Mouse (Mus musculus) splenic B cell, adult 2 months (primary cell): ENCODE results near the gene Eefsec.

Experiments used
- DNase-seq: peaks from one replicate; pipeline ENCODE4 v3.0.0-alpha.2; 2011; ENCODE audit warnings: low read depth, low spot score
- H3K27me3 ChIP-seq: 2 replicates; pipeline ENCODE4 v1.6.1; 2012; ENCODE audit warnings: mild to moderate bottlenecking, low read length, moderate library complexity, mixed read lengths; ENCODE audit not compliant: control insufficient read depth, poor library complexity, insufficient read depth, severe bottlenecking
- H3K36me3 ChIP-seq: 2 replicates; pipeline ENCODE4 v1.6.1; 2012; ENCODE audit warnings: mild to moderate bottlenecking, low read length, moderate library complexity, mixed read lengths; ENCODE audit not compliant: control insufficient read depth, poor library complexity, insufficient read depth, severe bottlenecking

Gene Eefsec

GRCm38 (mm10) chr6:88342965-88343364 is 103.4 kb downstream of the Eefsec start:
- H3K27me3 ChIP-seq = no peaks in the 10 kb centered on the region
- DNase-seq = no peak
- H3K36me3 ChIP-seq = peaks cover 2% of the 10 kb centered on the region

- H3K27me3 ChIP-seq = no peaks in the 10 kb centered on the region
- peaks cover 2% of the 10 kb centered on the region for H3K36me3 ChIP-seq
- DNase-seq = no peak
Measured at GRCm38 (mm10) chr6:88341182-88341581, 105.2 kb downstream of the Eefsec start.

GRCm38 (mm10) chr6:88340761-88341160 is 105.6 kb downstream of the Eefsec start:
- DNase-seq = no peak
- Histone ChIP-seq H3K27me3 (no peaks in the 10 kb centered on the region), H3K36me3 (peaks cover 2% of the 10 kb centered on the region)

GRCm38 (mm10) chr6:88329336-88329735 is 117.0 kb downstream of the Eefsec start:
- Histone ChIP-seq H3K27me3 (no peaks in the 10 kb centered on the region), H3K36me3 (no peaks in the 10 kb centered on the region)
- DNase-seq = no peak

GRCm38 (mm10) chr6:88321879-88322278 is 124.5 kb downstream of the Eefsec start:
- no peak for DNase-seq
- H3K36me3 ChIP-seq = no peaks in the 10 kb centered on the region
- no peaks in the 10 kb centered on the region for H3K27me3 ChIP-seq

- H3K27me3 ChIP-seq = no peaks in the 10 kb centered on the region
- H3K36me3 ChIP-seq = no peaks in the 10 kb centered on the region
- no peak for DNase-seq
Measured at GRCm38 (mm10) chr6:88321253-88321652, 125.1 kb downstream of the Eefsec start.

- Histone ChIP-seq H3K27me3 (no peaks in the 10 kb centered on the region), H3K36me3 (0 out of 2 replicates have a peak, but pooled peaks cover under 1% of the 10 kb centered on the region)
- DNase-seq = no peak
Measured at GRCm38 (mm10) chr6:88319735-88320134, 126.6 kb downstream of the Eefsec start.

- DNase-seq = no peak
- no peaks in the 10 kb centered on the region for H3K27me3 ChIP-seq
- 0 out of 2 replicates have a peak, but pooled peaks cover 3% of the 10 kb centered on the region for H3K36me3 ChIP-seq
Measured at GRCm38 (mm10) chr6:88315295-88315694, 131.0 kb downstream of the Eefsec start.

- Histone ChIP-seq H3K27me3 (no peaks in the 10 kb centered on the region), H3K36me3 (0 out of 2 replicates have a peak, but pooled peaks cover 4% of the 10 kb centered on the region)
- no peak for DNase-seq
Measured at GRCm38 (mm10) chr6:88313937-88314336, 132.4 kb downstream of the Eefsec start.

GRCm38 (mm10) chr6:88311593-88311992 is 134.7 kb downstream of the Eefsec start:
- no peaks in the 10 kb centered on the region for H3K27me3 ChIP-seq
- 0 out of 2 replicates have a peak, but pooled peaks cover 4% of the 10 kb centered on the region for H3K36me3 ChIP-seq
- DNase-seq = no peak

- Histone ChIP-seq H3K27me3 (no peaks in the 10 kb centered on the region), H3K36me3 (0 out of 2 replicates have a peak, but pooled peaks cover 3% of the 10 kb centered on the region)
- DNase-seq = no peak
Measured at GRCm38 (mm10) chr6:88306100-88306746, 140.1 kb downstream of the Eefsec start.

GRCm38 (mm10) chr6:88301234-88301633 is 145.1 kb downstream of the Eefsec start:
- no peak for DNase-seq
- Histone ChIP-seq H3K27me3 (no peaks in the 10 kb centered on the region), H3K36me3 (0 out of 2 replicates have a peak, but pooled peaks cover 1% of the 10 kb centered on the region)

GRCm38 (mm10) chr6:88299491-88299890 is 146.8 kb downstream of the Eefsec start:
- DNase-seq = no peak
- Histone ChIP-seq H3K36me3 (0 out of 2 replicates have a peak, but pooled peaks cover 1% of the 10 kb centered on the region), H3K27me3 (no peaks in the 10 kb centered on the region)

GRCm38 (mm10) chr6:88292274-88292909 is 153.9 kb downstream of the Eefsec start:
- 0 out of 2 replicates have a peak, but pooled peaks cover 1% of the 10 kb centered on the region for H3K36me3 ChIP-seq
- no peaks in the 10 kb centered on the region for H3K27me3 ChIP-seq
- no peak for DNase-seq

GRCm38 (mm10) chr6:88290129-88290766 is 156.1 kb downstream of the Eefsec start:
- H3K27me3 ChIP-seq = no peaks in the 10 kb centered on the region

More at GRCm38 (mm10) chr6:88290129-88290766, 156.1 kb downstream of the Eefsec start:
- no peaks in the 10 kb centered on the region for H3K36me3 ChIP-seq
- no peak for DNase-seq
